Mouse (Mus musculus): ENCODE results near the gene Mtmr4. TPM values are rescaled to one million over a fixed set of nuclear protein-coding genes. Genes with fewer than 3 reads are reported as not detected.

The Mtmr4 gene
- polyA plus RNA-seq, 1 experiment from 2014 or later: 28.6 TPM

DNA sequence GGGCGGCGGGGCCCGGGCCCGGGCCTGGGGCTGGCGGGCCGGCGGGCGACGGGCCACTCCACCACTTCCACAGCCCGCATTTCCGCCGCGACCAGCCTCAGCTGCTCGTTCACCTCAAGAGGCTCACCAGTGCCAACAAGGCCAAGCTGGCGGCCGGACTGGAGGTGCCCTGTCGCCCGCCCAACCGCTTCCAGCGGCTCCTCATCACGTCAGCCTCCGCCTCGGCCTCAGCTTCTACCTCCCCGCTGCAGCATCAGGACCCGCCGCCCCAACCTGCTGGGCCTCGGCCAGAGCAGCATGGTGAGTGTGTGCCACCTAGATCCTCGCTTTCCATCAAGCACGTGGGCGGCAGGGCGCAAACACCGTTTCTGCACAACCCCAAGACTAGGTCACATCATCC is 25.6 kb downstream of the Mtmr4 start:
- no peak overlapping the region for H3K4me3 ChIP-seq (replicated peaks; ENCODE audit: low read length)
- H3K36me3 ChIP-seq (ENCODE audit: control insufficient read depth, insufficient read depth, low read length): peaks cover 39% of the 10 kb centered on the region
- no peaks in the 10 kb centered on the region for H3K27me3 ChIP-seq (ENCODE audit: control insufficient read depth, insufficient read depth, low read length)
- no peak overlapping the region for H3K4me2 ChIP-seq (ENCODE audit: low read depth, low read length)
- H3K27ac ChIP-seq (ENCODE audit: low read length): no peak overlapping the region
- no peak for ATAC-seq (ENCODE audit: insufficient read depth, low FRiP score)
- H3K9me3 ChIP-seq (replicated peaks; ENCODE audit: control insufficient read depth, low read length): no peaks in the 10 kb centered on the region
- H3K4me1 ChIP-seq (ENCODE audit: control insufficient read depth, insufficient read depth, low read length): no peaks in the 10 kb centered on the region
- H3K9ac ChIP-seq (ENCODE audit: low read length): no peak overlapping the region
- 93% methylated on average over 31 of the region's 32 CpGs for WGBS

DNA sequence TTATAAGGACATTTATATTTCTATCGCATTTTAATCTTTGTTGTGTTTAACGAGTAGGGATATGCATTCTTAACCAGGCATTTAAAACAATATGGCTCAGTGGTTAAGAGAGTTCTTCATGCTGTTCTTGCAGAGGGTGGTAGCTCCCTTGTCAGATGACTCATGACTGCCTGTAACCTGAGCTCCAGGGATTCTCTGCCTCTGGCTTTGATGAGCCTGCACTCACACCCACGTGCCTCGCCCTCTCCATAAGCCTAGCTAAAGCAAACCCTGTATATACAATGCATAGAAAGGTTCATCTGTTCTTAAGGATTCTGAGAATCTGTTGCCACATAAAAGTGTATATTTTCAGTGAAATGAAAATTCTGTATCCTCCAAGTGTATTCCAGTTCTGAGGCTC is 31.2 kb downstream of the Mtmr4 start:
- Histone ChIP-seq H3K9me3 (replicated peaks; ENCODE audit: control insufficient read depth, low read length) (no peaks in the 10 kb centered on the region), H3K27me3 (ENCODE audit: control insufficient read depth, insufficient read depth, low read length) (no peaks in the 10 kb centered on the region), H3K9ac (ENCODE audit: low read length) (no peak overlapping the region), H3K4me1 (ENCODE audit: control insufficient read depth, insufficient read depth, low read length) (no peaks in the 10 kb centered on the region), H3K27ac (ENCODE audit: low read length) (no peak overlapping the region), H3K4me3 (replicated peaks; ENCODE audit: low read length) (no peak overlapping the region), H3K36me3 (ENCODE audit: control insufficient read depth, insufficient read depth, low read length) (0 out of 2 replicates have a peak, but pooled peaks cover 3% of the 10 kb centered on the region), H3K4me2 (ENCODE audit: low read depth, low read length) (no peak overlapping the region)
- 67% methylated on average over 4 of the region's 4 CpGs for WGBS
- ATAC-seq (ENCODE audit: insufficient read depth, low FRiP score): no peak

DNA sequence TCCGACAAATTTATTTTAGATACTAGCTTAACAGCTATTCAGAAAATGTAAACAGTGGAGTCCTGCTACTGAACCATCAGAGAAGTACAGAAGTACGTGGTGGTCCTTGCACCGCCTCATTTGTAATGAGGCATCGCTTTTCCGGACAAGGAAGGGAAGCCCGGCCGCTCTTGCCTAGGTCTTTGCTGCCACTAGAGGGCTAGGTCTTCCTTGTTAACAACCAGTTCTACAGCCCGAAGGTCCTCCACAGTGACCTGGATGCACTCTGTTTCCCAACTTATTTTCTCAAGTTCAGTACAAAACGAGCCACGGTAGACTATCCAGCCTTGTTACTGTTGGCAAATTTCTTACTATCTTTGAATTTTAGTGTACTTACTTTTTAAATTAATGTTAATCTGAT is 37.9 kb downstream of the Mtmr4 start:
- no peak overlapping the region for H3K4me3 ChIP-seq (replicated peaks; ENCODE audit: low read length)
- H3K36me3 ChIP-seq (ENCODE audit: control insufficient read depth, insufficient read depth, low read length): 0 out of 2 replicates have a peak, but pooled peaks cover 3% of the 10 kb centered on the region
- H3K9me3 ChIP-seq (replicated peaks; ENCODE audit: control insufficient read depth, low read length): no peaks in the 10 kb centered on the region
- no peaks in the 10 kb centered on the region for H3K27me3 ChIP-seq (ENCODE audit: control insufficient read depth, insufficient read depth, low read length)
- 0 out of 2 replicates have a peak, but pooled peaks cover 5% of the 10 kb centered on the region for H3K4me1 ChIP-seq (ENCODE audit: control insufficient read depth, insufficient read depth, low read length)
- WGBS: 21% methylated on average over 10 of the region's 10 CpGs
- no peak for ATAC-seq (ENCODE audit: insufficient read depth, low FRiP score)
- 0 out of 2 replicates have a peak overlapping the region, but pooled peaks have one; percentile 12 for H3K4me2 ChIP-seq (ENCODE audit: low read depth, low read length)
- no peak overlapping the region; the same call in 1 of the 2 replicates for H3K9ac ChIP-seq (ENCODE audit: low read length)
- no peak overlapping the region for H3K27ac ChIP-seq (ENCODE audit: low read length)

DNA sequence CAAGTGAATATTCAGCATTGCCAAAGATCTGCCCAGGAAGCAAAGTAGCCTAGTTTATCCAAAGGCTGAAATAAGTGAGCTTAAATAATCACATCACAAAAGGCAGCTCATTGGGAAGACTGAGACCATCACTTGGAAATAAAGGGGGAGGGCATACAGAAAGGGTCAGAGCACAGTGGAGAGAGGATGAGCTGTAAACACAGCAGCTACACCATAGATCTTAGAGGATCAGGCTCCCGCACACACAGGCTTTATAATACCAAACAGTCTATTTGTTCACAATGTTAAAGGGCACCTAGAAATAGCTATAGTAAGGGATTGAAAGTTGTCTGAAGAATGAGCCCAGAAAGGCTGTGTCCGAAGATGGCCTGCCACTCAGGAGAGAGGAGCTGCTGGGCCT is 46.8 kb downstream of the Mtmr4 start:
- Histone ChIP-seq H3K4me2 (ENCODE audit: low read depth, low read length) (peak overlapping the region; percentile 91), H3K36me3 (ENCODE audit: control insufficient read depth, insufficient read depth, low read length) (no peaks in the 10 kb centered on the region), H3K27me3 (ENCODE audit: control insufficient read depth, insufficient read depth, low read length) (no peaks in the 10 kb centered on the region), H3K27ac (ENCODE audit: low read length) (no peak overlapping the region), H3K4me3 (replicated peaks; ENCODE audit: low read length) (peak overlapping the region; percentile 53), H3K4me1 (ENCODE audit: control insufficient read depth, insufficient read depth, low read length) (0 out of 2 replicates have a peak, but pooled peaks cover 3% of the 10 kb centered on the region), H3K9ac (ENCODE audit: low read length) (peak overlapping the region; percentile 88), H3K9me3 (replicated peaks; ENCODE audit: control insufficient read depth, low read length) (no peaks in the 10 kb centered on the region)
- 22% methylated on average over 2 of the region's 2 CpGs for WGBS
- peak; percentile 50; the same call in 1 of the 2 replicates for ATAC-seq (ENCODE audit: insufficient read depth, low FRiP score)

DNA sequence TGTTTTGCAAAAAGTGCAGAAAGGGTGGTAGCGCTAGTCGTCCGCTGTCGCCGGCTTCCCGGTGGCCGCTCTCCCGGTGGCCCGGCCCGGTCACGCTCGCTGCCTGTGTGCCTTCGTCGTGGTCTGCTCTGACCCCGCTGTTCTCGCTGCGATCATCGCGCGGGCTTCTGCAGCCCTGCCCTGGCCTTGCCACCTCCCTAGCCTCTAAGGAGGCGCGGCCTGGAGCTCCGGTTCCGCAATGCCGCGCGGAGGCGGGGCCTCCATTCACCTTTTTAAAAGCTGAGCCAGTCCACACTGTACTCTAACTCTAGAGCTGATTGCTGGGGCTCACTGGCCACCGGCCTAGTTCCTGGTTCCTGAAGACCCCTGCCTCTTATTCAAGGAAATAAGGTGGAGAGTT is 47.2 kb downstream of the Mtmr4 start:
- H3K36me3 ChIP-seq (ENCODE audit: control insufficient read depth, insufficient read depth, low read length): no peaks in the 10 kb centered on the region
- WGBS: 0% methylated on average over 29 of the region's 29 CpGs
- 0 out of 2 replicates have a peak, but pooled peaks cover 3% of the 10 kb centered on the region for H3K4me1 ChIP-seq (ENCODE audit: control insufficient read depth, insufficient read depth, low read length)
- H3K4me2 ChIP-seq (ENCODE audit: low read depth, low read length): peak overlapping the region; percentile 91
- peak; percentile 93 for ATAC-seq (ENCODE audit: insufficient read depth, low FRiP score)
- H3K27me3 ChIP-seq (ENCODE audit: control insufficient read depth, insufficient read depth, low read length): no peaks in the 10 kb centered on the region
- H3K27ac ChIP-seq (ENCODE audit: low read length): no peak overlapping the region
- H3K4me3 ChIP-seq (replicated peaks; ENCODE audit: low read length): peak overlapping the region; percentile 53
- H3K9me3 ChIP-seq (replicated peaks; ENCODE audit: control insufficient read depth, low read length): no peaks in the 10 kb centered on the region
- peak overlapping the region; percentile 88 for H3K9ac ChIP-seq (ENCODE audit: low read length)

DNA sequence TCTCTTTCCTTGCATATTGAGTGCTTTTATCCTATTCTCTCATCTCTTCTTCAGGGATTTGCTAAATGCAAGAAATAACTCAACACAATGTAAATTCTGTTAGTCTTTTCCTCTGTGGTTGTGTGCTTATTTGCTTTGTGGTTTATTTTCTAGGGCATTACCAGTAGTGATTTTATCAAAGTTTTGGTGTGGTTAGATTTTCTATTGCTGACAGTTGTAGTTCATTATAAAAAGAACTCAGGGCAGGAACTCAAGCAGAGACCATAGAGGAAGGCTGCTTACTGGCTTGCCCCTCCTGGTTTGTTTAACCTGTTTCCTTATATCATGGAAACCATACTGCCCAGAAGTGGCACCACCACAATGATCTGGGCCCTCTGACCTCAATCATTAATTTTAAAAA is 50.9 kb downstream of the Mtmr4 start:
- H3K36me3 ChIP-seq (ENCODE audit: control insufficient read depth, insufficient read depth, low read length): no peaks in the 10 kb centered on the region
- no peaks in the 10 kb centered on the region for H3K27me3 ChIP-seq (ENCODE audit: control insufficient read depth, insufficient read depth, low read length)
- H3K9me3 ChIP-seq (replicated peaks; ENCODE audit: control insufficient read depth, low read length): no peaks in the 10 kb centered on the region
- H3K27ac ChIP-seq (ENCODE audit: low read length): no peak overlapping the region
- H3K4me3 ChIP-seq (replicated peaks; ENCODE audit: low read length): no peak overlapping the region
- ATAC-seq (ENCODE audit: insufficient read depth, low FRiP score): no peak
- H3K9ac ChIP-seq (ENCODE audit: low read length): no peak overlapping the region
- H3K4me2 ChIP-seq (ENCODE audit: low read depth, low read length): no peak overlapping the region
- 0 out of 2 replicates have a peak, but pooled peaks cover 3% of the 10 kb centered on the region for H3K4me1 ChIP-seq (ENCODE audit: control insufficient read depth, insufficient read depth, low read length)

DNA sequence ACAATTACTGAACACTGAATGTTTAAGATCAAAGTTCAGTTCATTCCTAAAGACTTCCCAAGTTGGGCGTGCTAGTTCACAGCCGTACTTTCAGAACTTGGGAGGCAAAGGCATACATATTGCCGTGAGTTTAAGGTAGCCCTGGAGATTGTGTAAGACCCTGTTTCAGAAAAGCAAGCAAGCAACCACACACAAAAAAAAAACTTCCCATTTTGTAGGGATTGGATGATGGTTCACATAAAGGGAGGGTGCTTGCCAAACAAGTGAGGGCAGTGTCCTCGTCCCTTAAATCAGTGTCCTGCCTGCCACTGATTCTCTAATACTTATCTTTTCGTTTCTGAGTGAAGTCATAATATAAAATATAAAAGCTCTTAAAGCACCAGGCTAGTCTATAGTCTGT is 62.7 kb downstream of the Mtmr4 start:
- Histone ChIP-seq H3K27ac (ENCODE audit: low read length) (no peak overlapping the region), H3K36me3 (ENCODE audit: control insufficient read depth, insufficient read depth, low read length) (no peaks in the 10 kb centered on the region), H3K4me3 (replicated peaks; ENCODE audit: low read length) (no peak overlapping the region), H3K9ac (ENCODE audit: low read length) (no peak overlapping the region), H3K4me1 (ENCODE audit: control insufficient read depth, insufficient read depth, low read length) (no peaks in the 10 kb centered on the region), H3K27me3 (ENCODE audit: control insufficient read depth, insufficient read depth, low read length) (no peaks in the 10 kb centered on the region), H3K9me3 (replicated peaks; ENCODE audit: control insufficient read depth, low read length) (no peaks in the 10 kb centered on the region), H3K4me2 (ENCODE audit: low read depth, low read length) (no peak overlapping the region)
- no peak for ATAC-seq (ENCODE audit: insufficient read depth, low FRiP score)
- WGBS: 65% methylated on average over 5 of the region's 5 CpGs

DNA sequence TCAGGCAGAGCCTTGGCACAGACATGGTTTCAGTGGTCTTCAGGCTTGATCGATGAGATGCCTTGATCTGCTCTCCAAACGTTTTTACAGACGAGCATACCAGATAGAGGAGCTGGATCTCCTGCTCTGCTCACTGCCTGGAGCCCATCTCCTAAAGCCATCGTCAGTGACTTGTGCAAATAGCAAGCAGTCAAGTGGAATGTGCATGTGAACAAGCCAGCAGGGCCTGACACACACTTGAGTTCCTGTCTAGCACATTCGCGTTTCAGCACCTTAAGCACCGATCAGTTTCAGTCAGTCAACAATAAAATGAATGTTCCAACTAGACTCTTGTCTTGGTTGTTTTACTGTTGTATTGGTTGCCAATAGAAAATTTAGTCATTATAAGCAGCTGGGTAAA is 67.3 kb downstream of the Mtmr4 start:
- Histone ChIP-seq H3K36me3 (ENCODE audit: control insufficient read depth, insufficient read depth, low read length) (no peaks in the 10 kb centered on the region), H3K27me3 (ENCODE audit: control insufficient read depth, insufficient read depth, low read length) (no peaks in the 10 kb centered on the region), H3K4me2 (ENCODE audit: low read depth, low read length) (no peak overlapping the region), H3K27ac (ENCODE audit: low read length) (no peak overlapping the region), H3K9ac (ENCODE audit: low read length) (no peak overlapping the region), H3K9me3 (replicated peaks; ENCODE audit: control insufficient read depth, low read length) (no peaks in the 10 kb centered on the region), H3K4me1 (ENCODE audit: control insufficient read depth, insufficient read depth, low read length) (no peaks in the 10 kb centered on the region), H3K4me3 (replicated peaks; ENCODE audit: low read length) (no peak overlapping the region)
- 60% methylated on average over 7 of the region's 7 CpGs for WGBS
- ATAC-seq (ENCODE audit: insufficient read depth, low FRiP score): no peak

DNA sequence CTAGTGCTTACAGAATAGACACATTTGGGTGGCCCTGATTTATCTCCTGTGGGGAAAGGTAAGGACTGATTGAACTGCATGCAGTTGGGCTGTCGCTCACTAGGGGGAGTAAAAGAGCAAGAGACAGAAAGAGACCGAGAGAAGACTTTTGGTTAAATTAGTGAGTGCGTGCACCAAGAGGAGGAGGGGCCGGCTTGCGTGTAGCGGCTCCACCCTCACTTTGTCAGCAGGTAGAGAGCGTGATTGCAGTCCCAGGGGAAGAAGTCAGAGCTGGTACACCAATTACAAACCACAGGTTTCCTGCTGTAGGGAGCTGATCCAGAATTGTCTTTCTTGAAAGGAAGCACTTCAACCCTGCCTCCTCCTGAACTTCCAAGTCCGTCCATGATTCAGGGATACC is 70.4 kb downstream of the Mtmr4 start, which contains the start of gene Rnf43:
Rnf43 (plus strand) TSS at position 316 of the 400 bp plus-strand sequence.
- peak; percentile 96 for ATAC-seq (ENCODE audit: insufficient read depth, low FRiP score)

More for the DNA sequence above, 70.4 kb downstream of the Mtmr4 start, which contains the start of gene Rnf43:
- Histone ChIP-seq H3K27ac (ENCODE audit: low read length) (peak within 1 kb of the TSS; percentile 69), H3K4me2 (ENCODE audit: low read depth, low read length) (peak within 1 kb of the TSS; percentile 51), H3K4me3 (replicated peaks; ENCODE audit: low read length) (peak within 1 kb of the TSS; percentile 47), H3K9ac (ENCODE audit: low read length) (peak within 1 kb of the TSS; percentile 68), H3K27me3 (ENCODE audit: control insufficient read depth, insufficient read depth, low read length) (no peaks in the 10 kb centered on the region), H3K9me3 (replicated peaks; ENCODE audit: control insufficient read depth, low read length) (no peaks in the 10 kb centered on the region), H3K4me1 (ENCODE audit: control insufficient read depth, insufficient read depth, low read length) (no peaks in the 10 kb centered on the region), H3K36me3 (ENCODE audit: control insufficient read depth, insufficient read depth, low read length) (no peaks in the 10 kb centered on the region)
- 0% methylated on average over 8 of the region's 8 CpGs for WGBS

All from stomach, embryonic 16.5 days (tissue).